In genomic region chr6:86382551-86382950, GRCm38 (mm10) we compare ENCODE assay signal across 28 mouse cellular contexts. TPM values are rescaled to one million over a fixed set of nuclear protein-coding genes. Genes with fewer than 3 reads are reported as not detected.
"Had no signal": no experiment of that assay in that cellular context is flagged by ENCODE, and none has a peak within 500 bp of the region (broad histone marks: within the 10 kb centered on the region; RNA-seq: fewer than 3 reads in every experiment).

No protein-coding gene starts in this region.

- ATAC-seq: forebrain, embryonic 13.5 days; forebrain, embryonic 14.5 days; forebrain, embryonic 15.5 days; forebrain, embryonic 16.5 days; forebrain, postnatal 0 days had no signal

- H3K9me3 ChIP-seq: embryonic facial prominence, embryonic 10.5 days; embryonic facial prominence, embryonic 12.5 days; embryonic facial prominence, embryonic 13.5 days; embryonic facial prominence, embryonic 15.5 days; forebrain, embryonic 10.5 days; forebrain, embryonic 12.5 days; forebrain, embryonic 13.5 days; forebrain, embryonic 15.5 days; heart, embryonic 10.5 days had no signal

- H3K27me3 ChIP-seq: embryonic facial prominence, embryonic 12.5 days; embryonic facial prominence, embryonic 13.5 days; embryonic facial prominence, embryonic 15.5 days; forebrain, embryonic 12.5 days; forebrain, embryonic 13.5 days; forebrain, embryonic 15.5 days had no signal

- H3K4me1 ChIP-seq: embryonic facial prominence, embryonic 12.5 days; embryonic facial prominence, embryonic 13.5 days; embryonic facial prominence, embryonic 15.5 days; forebrain, embryonic 12.5 days; forebrain, embryonic 13.5 days; forebrain, embryonic 15.5 days had no signal

- H3K4me2 ChIP-seq: embryonic facial prominence, embryonic 12.5 days; embryonic facial prominence, embryonic 13.5 days; embryonic facial prominence, embryonic 15.5 days; forebrain, embryonic 12.5 days; forebrain, embryonic 13.5 days; forebrain, embryonic 15.5 days had no signal

- H3K4me3 ChIP-seq: embryonic facial prominence, embryonic 10.5 days; embryonic facial prominence, embryonic 12.5 days; embryonic facial prominence, embryonic 13.5 days; embryonic facial prominence, embryonic 15.5 days; erythroblast, embryonic 14.5 days; forebrain, embryonic 10.5 days; forebrain, embryonic 12.5 days; forebrain, embryonic 13.5 days; forebrain, embryonic 15.5 days; gastrocnemius, adult 2 months; heart, adult 2 months; heart, embryonic 10.5 days had no signal

- H3K9ac ChIP-seq: embryonic facial prominence, embryonic 12.5 days; embryonic facial prominence, embryonic 13.5 days; embryonic facial prominence, embryonic 15.5 days; forebrain, embryonic 12.5 days; forebrain, embryonic 13.5 days; forebrain, embryonic 15.5 days; forebrain, postnatal 0 days had no signal

- DNase-seq: cerebellum, adult 9-11 months; cerebellum, postnatal 10 days; cerebellum, postnatal 14 days; cerebellum, postnatal 36 days; embryo, embryonic 11 days; forebrain, postnatal 0 days; gastrocnemius, adult 2 months; gastrocnemius, postnatal 10 days; gastrocnemius, postnatal 14 days; gastrocnemius, postnatal 25 days; gastrocnemius, postnatal 36 days; heart, adult 11 months; heart, adult 18-20 months; heart, adult 2 months had no signal

- H3K27ac ChIP-seq: embryonic facial prominence, embryonic 10.5 days; embryonic facial prominence, embryonic 12.5 days; embryonic facial prominence, embryonic 13.5 days; embryonic facial prominence, embryonic 15.5 days; forebrain, embryonic 10.5 days; forebrain, embryonic 12.5 days; forebrain, embryonic 13.5 days; forebrain, embryonic 15.5 days; gastrocnemius, adult 2 months; heart, adult 2 months; heart, embryonic 10.5 days had no signal

RNA-seq across cellular contexts. Expression of gene Gm44790, which starts 43.9 kb away (rescaled TPM):
- polyA plus RNA-seq: embryonic facial prominence, embryonic 11.5 days; embryonic facial prominence, embryonic 12.5 days; embryonic facial prominence, embryonic 13.5 days; embryonic facial prominence, embryonic 14.5 days; embryonic facial prominence, embryonic 15.5 days; erythroblast, embryonic 14.5 days; forebrain, embryonic 12.5 days; forebrain, embryonic 15.5 days; forebrain, embryonic 16.5 days; heart, adult 2 months had no signal
